ENCODE assay signal across 16 mouse cellular contexts in genomic region chr11:88852806-88853205, GRCm38 (mm10). TPM values are rescaled to one million over a fixed set of nuclear protein-coding genes. Genes with fewer than 3 reads are reported as not detected.
DNase-seq lines count a peak whose midpoint lies in the region; ATAC-seq and TF ChIP-seq lines count a peak whose summit lies in the region.
"Had no signal": no experiment of that assay in that cellular context is flagged by ENCODE, and none has a peak within 500 bp of the region (broad histone marks: within the 10 kb centered on the region; RNA-seq: fewer than 3 reads in every experiment).

No protein-coding gene starts in this region.

- H3K36me3 ChIP-seq in heart, adult 2 months (ENCODE audit: control insufficient read depth, insufficient read depth, low read length): peaks cover 22% of the 10 kb centered on the region
- H3K36me3 ChIP-seq in kidney, embryonic 14.5 days (ENCODE audit: control insufficient read depth, insufficient read depth, low read length): no peaks in the 10 kb centered on the region
- no peaks in the 10 kb centered on the region for H3K36me3 ChIP-seq in liver, adult 2 months (ENCODE audit: control insufficient read depth, insufficient read depth, low read length)
- H3K36me3 ChIP-seq: embryonic facial prominence, embryonic 12.5 days; forebrain, embryonic 15.5 days; hindbrain, embryonic 13.5 days had no signal

- peak overlapping the region; percentile 34 for H3K27ac ChIP-seq in heart, adult 2 months
- no peak overlapping the region for H3K27ac ChIP-seq in kidney, embryonic 14.5 days (ENCODE audit: low read depth, low read length)
- H3K27ac ChIP-seq in liver, adult 2 months (replicated peaks; ENCODE audit: insufficient read depth, low read depth, low read length): peak overlapping the region; percentile 49
- H3K27ac ChIP-seq: embryonic facial prominence, embryonic 12.5 days; forebrain, embryonic 15.5 days; hindbrain, embryonic 13.5 days had no signal

- no peak for DNase-seq in heart, adult 2 months
- DNase-seq in heart, postnatal 25 days (ENCODE audit: low spot score): no peak
- peak; percentile 47 to 52 for DNase-seq in kidney, adult 8-10 months
- peak; percentile 88 for DNase-seq in liver, adult 2 months (ENCODE audit: extremely low read depth, low read depth, low spot score)
- no peak for DNase-seq in liver
- no peak for DNase-seq in ovary, postnatal 10 days (ENCODE audit: low spot score)
- DNase-seq: adrenal gland, postnatal 10 days; cerebellum, adult 11-12 months; cerebellum, adult 9-10 months; cerebellum, postnatal 25 days; gastrocnemius, postnatal 10 days had no signal

- H3K4me2 ChIP-seq in kidney, embryonic 14.5 days (replicated peaks; ENCODE audit: low read depth, low read length): no peak overlapping the region
- H3K4me2 ChIP-seq: embryonic facial prominence, embryonic 12.5 days; forebrain, embryonic 15.5 days; heart, embryonic 12.5 days; hindbrain, embryonic 13.5 days had no signal

- no peaks in the 10 kb centered on the region for H3K9me3 ChIP-seq in kidney, embryonic 14.5 days (ENCODE audit: control insufficient read depth, low read length)
- H3K9me3 ChIP-seq: embryonic facial prominence, embryonic 12.5 days; forebrain, embryonic 15.5 days; heart, embryonic 12.5 days; hindbrain, embryonic 13.5 days had no signal

- no peak overlapping the region for H3K4me3 ChIP-seq in heart, adult 2 months
- no peak overlapping the region for H3K4me3 ChIP-seq in kidney, embryonic 14.5 days (ENCODE audit: low read length)
- H3K4me3 ChIP-seq in liver, adult 2 months (ENCODE audit: insufficient read depth, low read depth, low read length): no peak overlapping the region
- H3K4me3 ChIP-seq: embryonic facial prominence, embryonic 12.5 days; forebrain, embryonic 15.5 days; heart, embryonic 12.5 days; hindbrain, embryonic 13.5 days had no signal

- H3K27me3 ChIP-seq in heart, adult 2 months (ENCODE audit: control insufficient read depth, insufficient read depth, low read length): no peaks in the 10 kb centered on the region
- no peaks in the 10 kb centered on the region for H3K27me3 ChIP-seq in kidney, embryonic 14.5 days (ENCODE audit: control insufficient read depth, insufficient read depth, low read length)
- H3K27me3 ChIP-seq in liver, adult 2 months (ENCODE audit: control insufficient read depth, insufficient read depth, low read length): no peaks in the 10 kb centered on the region
- H3K27me3 ChIP-seq: embryonic facial prominence, embryonic 12.5 days; forebrain, embryonic 15.5 days; heart, embryonic 12.5 days; hindbrain, embryonic 13.5 days had no signal

- no peak for TF ChIP-seq EP300 in heart, adult 2 months (IDR thresholded peaks at IDR 0.05; ENCODE audit: insufficient read depth, low read depth, low read length)

- no peak overlapping the region for H3K9ac ChIP-seq in heart, adult 2 months (ENCODE audit: low read depth, low read length)
- no peak overlapping the region for H3K9ac ChIP-seq in kidney, embryonic 14.5 days (ENCODE audit: low read depth, low read length)
- H3K9ac ChIP-seq in liver, adult 2 months (ENCODE audit: low read depth, low read length): no peak overlapping the region
- H3K9ac ChIP-seq: embryonic facial prominence, embryonic 12.5 days; forebrain, embryonic 15.5 days; heart, embryonic 12.5 days; hindbrain, embryonic 13.5 days had no signal

- no peak for TF ChIP-seq POLR2A in heart, adult 2 months (IDR thresholded peaks at IDR 0.05; ENCODE audit: insufficient read depth, low read depth, low read length)
- no peak for TF ChIP-seq POLR2A in liver, adult 2 months (IDR thresholded peaks at IDR 0.05; ENCODE audit: extremely low read depth, insufficient read depth, low read length)

- H3K4me1 ChIP-seq in heart, adult 2 months (ENCODE audit: control insufficient read depth, insufficient read depth, low read length): peaks cover 28% of the 10 kb centered on the region
- H3K4me1 ChIP-seq in kidney, embryonic 14.5 days (ENCODE audit: control insufficient read depth, insufficient read depth, low read length): peaks cover 38% of the 10 kb centered on the region
- peaks cover 59% of the 10 kb centered on the region for H3K4me1 ChIP-seq in liver, adult 2 months (ENCODE audit: control insufficient read depth, insufficient read depth, low read length)

- WGBS in heart, adult 2 months: 81% methylated on average over 4 of the region's 4 CpGs
- WGBS in kidney, embryonic 14.5 days: 91% methylated on average over 4 of the region's 4 CpGs
- WGBS in liver, adult 2 months: 28% methylated on average over 4 of the region's 4 CpGs

- intact Hi-C loops in heart, adult 2 months (cut with DNase I): no loop called here
- intact Hi-C loops in heart, postnatal 25 days (cut with DNase I): no loop called here

- ATAC-seq in kidney, embryonic 14.5 days (ENCODE audit: low FRiP score, low TSS enrichment): no peak
- ATAC-seq: forebrain, embryonic 15.5 days had no signal

- H3K79me2 ChIP-seq in heart, adult 2 months (replicated peaks; ENCODE audit: control insufficient read depth, insufficient read depth, low read length): peaks cover 5% of the 10 kb centered on the region
- H3K79me2 ChIP-seq in liver, adult 2 months (ENCODE audit: control insufficient read depth, insufficient read depth, low read length): peaks cover 60% of the 10 kb centered on the region

- TF ChIP-seq CTCF in heart, adult 2 months (IDR thresholded peaks at IDR 0.05): no peak
- TF ChIP-seq CTCF in liver, adult 2 months (IDR thresholded peaks at IDR 0.05; ENCODE audit: low read depth, low read length): no peak

RNA-seq across cellular contexts. Expression of gene Akap1, which starts 11.6 kb away (rescaled TPM):
- total RNA-seq in heart, adult 2 months (2021): 100 to 1,000 TPM; 140 to 141 TPM
- 125 and 178 TPM in 2 replicates for polyA plus RNA-seq in heart, adult 2 months (2012; rRNA removed)
- total RNA-seq in heart, postnatal 25 days (2021): 100 to 1,000 TPM; 114 to 123 TPM
- 12.0 and 20.2 TPM in 2 replicates for polyA plus RNA-seq in kidney, embryonic 14.5 days (2014; fragmentation: Nextera tagmentation; extraction: Ambion mirVana)
- total RNA-seq in liver, adult 2 months (2014; rRNA removed): 37.7 and 53.6 TPM in 2 replicates
- polyA plus RNA-seq in liver, adult 2 months (2012; rRNA removed): 58.0 and 81.5 TPM in 2 replicates

Comparison
In these comparisons a context has a peak if more than half of its experiments do, and no peak if none do; other contexts are left out.
1. DNase-seq: peak in kidney, adult 8-10 months (2 of 2) and liver, adult 2 months (single experiment); none in heart, adult 2 months (0 of 2), heart, postnatal 25 days (single experiment), liver (single experiment) and ovary, postnatal 10 days (single experiment).